Mouse (Mus musculus): ENCODE measurements at regions not wholly inside any gene's neighbourhood (a gene's known extent, or its start where the extent isn't known, plus 50 kb on each side); places are given as distances from the start of the nearest gene placed in this dataset.

DNA sequence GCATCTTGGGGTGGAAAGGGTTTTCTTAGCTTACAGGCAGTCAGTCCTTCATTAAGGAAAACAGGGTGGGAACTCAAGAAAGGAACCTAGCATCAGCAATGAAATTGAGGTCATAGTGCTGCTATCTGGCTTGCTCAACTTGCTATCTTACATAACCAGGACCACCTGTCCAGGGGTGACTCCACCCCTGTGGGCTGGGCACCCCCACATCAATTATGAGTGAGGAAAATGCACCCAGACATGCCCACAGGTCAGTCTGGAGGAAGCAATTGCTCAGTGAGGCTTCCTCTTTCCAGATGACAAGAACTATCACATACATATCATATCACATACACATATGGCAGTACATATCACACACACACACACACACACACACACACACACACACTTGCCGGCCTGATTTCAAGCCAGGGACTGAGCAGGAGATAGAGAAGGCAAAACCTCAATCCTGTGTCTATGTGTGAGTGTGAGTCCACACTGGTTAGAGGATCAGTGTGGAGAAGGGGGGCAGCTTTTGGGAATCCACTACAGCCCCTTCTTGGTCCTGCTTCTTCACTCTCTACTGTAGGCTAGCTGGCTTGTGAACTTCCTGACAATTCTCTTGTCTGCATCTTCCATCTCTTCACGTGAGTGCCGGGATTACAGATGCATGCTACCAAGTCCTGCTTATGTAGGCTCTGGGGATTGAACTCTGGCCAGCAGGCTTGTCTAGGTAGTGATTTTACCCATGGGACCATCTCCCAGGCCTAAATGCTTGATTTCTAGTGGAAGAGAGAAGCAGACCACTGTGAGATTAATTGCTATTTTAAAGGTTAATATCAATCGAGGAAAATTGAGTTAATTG is 96.4 kb upstream of the Pgrmc2 start:
- H3K4me2 ChIP-seq, result no peak overlapping the region
- peaks cover 16% of the 10 kb centered on the region for H3K4me1 ChIP-seq
- no peak overlapping the region for H3K4me3 ChIP-seq (replicated peaks)
- no peak overlapping the region for H3K9ac ChIP-seq
- H3K27me3 ChIP-seq, result no peaks in the 10 kb centered on the region
- no peak overlapping the region for H3K27ac ChIP-seq
- no peak for ATAC-seq (replicated peaks; ENCODE audit: low FRiP score)
- 85% methylated on average over 4 of the region's 4 CpGs for WGBS
- H3K9me3 ChIP-seq (replicated peaks), result no peaks in the 10 kb centered on the region
- no peaks in the 10 kb centered on the region for H3K36me3 ChIP-seq

DNA sequence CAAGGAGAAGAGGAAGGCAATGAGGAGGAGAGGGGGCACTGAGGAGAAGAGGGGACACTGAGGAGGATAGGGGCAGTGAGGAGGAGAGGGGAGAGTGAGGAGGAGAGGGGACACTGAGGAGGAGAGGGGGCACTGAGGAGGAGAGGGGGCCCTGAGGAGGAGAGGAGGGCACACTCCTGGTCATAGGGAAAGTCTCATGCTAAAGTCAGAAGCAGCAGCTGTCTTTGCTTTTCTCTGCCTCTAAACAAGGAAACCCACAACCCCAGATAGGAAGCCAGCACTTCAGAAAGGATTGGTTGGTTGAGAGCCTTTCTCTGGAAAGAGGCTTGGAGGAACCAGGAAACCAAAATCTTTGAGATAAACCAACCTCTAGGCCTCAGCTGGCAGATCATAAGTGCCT is 94.3 kb upstream of the Pgrmc2 start:
- Histone ChIP-seq H3K4me2 (no peak overlapping the region), H3K4me1 (peaks cover 8% of the 10 kb centered on the region; the same call in 1 of the 2 replicates), H3K9me3 (replicated peaks) (no peaks in the 10 kb centered on the region), H3K36me3 (no peaks in the 10 kb centered on the region), H3K27ac (no peak overlapping the region), H3K27me3 (no peaks in the 10 kb centered on the region), H3K9ac (no peak overlapping the region), H3K4me3 (replicated peaks) (no peak overlapping the region)
- ATAC-seq (replicated peaks; ENCODE audit: low FRiP score), result no peak

DNA sequence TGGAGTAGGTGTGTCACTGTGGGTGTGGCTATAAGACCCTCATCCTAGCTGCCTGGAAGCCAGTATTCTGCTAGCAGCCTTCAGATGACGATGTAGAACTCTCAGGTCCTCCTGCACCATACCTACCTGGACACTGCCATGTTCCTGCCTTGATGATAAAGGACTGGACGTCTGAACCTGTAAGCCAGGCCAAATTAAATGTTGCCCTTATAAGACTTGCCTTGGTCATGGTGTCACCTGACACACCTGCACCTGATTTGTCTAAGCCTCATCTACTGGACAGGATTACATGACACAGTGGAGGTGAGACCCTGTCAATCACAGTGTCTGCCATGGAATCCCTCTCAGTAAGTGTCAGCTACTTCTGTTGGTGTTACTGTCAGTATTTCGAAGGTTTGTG is 92.5 kb upstream of the Pgrmc2 start:
- Histone ChIP-seq H3K36me3 (no peaks in the 10 kb centered on the region), H3K27me3 (no peaks in the 10 kb centered on the region), H3K4me2 (no peak overlapping the region), H3K9ac (no peak overlapping the region), H3K4me3 (replicated peaks) (no peak overlapping the region), H3K4me1 (peaks cover 6% of the 10 kb centered on the region; the same call in 1 of the 2 replicates), H3K27ac (no peak overlapping the region), H3K9me3 (replicated peaks) (no peaks in the 10 kb centered on the region)
- WGBS, result 83% methylated on average over 3 of the region's 3 CpGs
- no peak for ATAC-seq (replicated peaks; ENCODE audit: low FRiP score)

- peaks cover 6% of the 10 kb centered on the region; the same call in 1 of the 2 replicates for H3K4me1 ChIP-seq
- no peak overlapping the region for H3K9ac ChIP-seq
- no peaks in the 10 kb centered on the region for H3K9me3 ChIP-seq (replicated peaks)
- H3K4me2 ChIP-seq, result no peak overlapping the region
- 0 out of 2 replicates have a peak, but pooled peaks have one; percentile 23 for ATAC-seq (replicated peaks; ENCODE audit: low FRiP score)
- no peak overlapping the region for H3K27ac ChIP-seq
- H3K36me3 ChIP-seq, result no peaks in the 10 kb centered on the region
- no peaks in the 10 kb centered on the region for H3K27me3 ChIP-seq
- WGBS, result 30% methylated on average over 6 of the region's 6 CpGs
- H3K4me3 ChIP-seq (replicated peaks), result no peak overlapping the region
These were observed 90.7 kb upstream of the Pgrmc2 start for GRCm38 (mm10) chr3:41173561-41173960.

DNA sequence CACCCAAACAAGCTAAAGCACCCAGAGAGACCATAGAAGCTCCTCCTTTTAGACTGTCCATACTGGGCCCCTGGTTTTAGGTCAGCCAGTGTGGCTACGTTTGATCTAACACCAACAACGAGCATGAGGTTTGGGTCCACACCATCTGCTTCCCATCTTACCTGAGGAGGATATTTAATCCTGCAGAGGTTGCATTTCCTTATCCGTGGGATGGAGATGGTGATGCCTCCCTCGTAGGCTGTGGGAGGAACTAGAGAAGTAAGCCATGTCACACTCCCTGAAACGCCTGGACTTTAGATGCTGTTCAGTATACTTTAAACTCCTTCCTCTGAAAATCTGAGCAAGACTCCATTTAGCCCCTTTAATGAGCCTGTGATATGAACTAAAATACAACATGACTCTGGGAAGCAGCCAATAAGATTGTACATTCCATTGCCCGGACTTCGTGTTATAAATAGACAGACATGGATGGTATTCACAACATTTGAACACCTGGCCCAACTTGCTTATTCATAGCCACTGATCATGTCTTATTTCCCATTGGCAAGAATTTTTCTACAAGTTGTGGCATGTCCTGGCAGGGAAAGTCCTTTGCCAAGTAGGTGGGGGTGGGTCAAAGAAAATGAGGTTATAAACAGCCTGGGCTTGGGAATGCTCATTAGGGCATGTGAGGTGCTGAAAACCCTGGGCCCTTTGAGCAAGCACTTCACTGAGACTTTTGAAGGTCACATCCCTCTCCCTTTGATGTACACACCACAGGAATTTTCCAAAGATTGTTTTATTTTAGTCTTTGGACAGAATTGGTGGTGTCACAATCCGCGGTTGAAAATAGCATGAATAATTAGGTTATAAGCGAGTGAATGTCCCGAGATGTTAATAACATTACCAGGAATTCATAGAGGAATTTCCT is 89.7 kb upstream of the Pgrmc2 start:
- H3K27ac ChIP-seq, result no peak overlapping the region
- 0 out of 2 replicates have a peak, but pooled peaks have one; percentile 9 for ATAC-seq (replicated peaks; ENCODE audit: low FRiP score)

GRCm38 (mm10) chr3:41171772-41172171 is 88.9 kb upstream of the Pgrmc2 start:
- Histone ChIP-seq H3K4me3 (replicated peaks) (no peak overlapping the region), H3K4me1 (peaks cover 6% of the 10 kb centered on the region; the same call in 1 of the 2 replicates), H3K9me3 (replicated peaks) (no peaks in the 10 kb centered on the region), H3K36me3 (no peaks in the 10 kb centered on the region), H3K27ac (no peak overlapping the region), H3K27me3 (no peaks in the 10 kb centered on the region), H3K9ac (no peak overlapping the region), H3K4me2 (no peak overlapping the region)
- ATAC-seq (replicated peaks; ENCODE audit: low FRiP score), result no peak
- 91% methylated on average over 4 of the region's 4 CpGs for WGBS

More for the DNA sequence above, 89.7 kb upstream of the Pgrmc2 start:
- 51% methylated on average over 11 of the region's 11 CpGs for WGBS
- no peak overlapping the region for H3K4me2 ChIP-seq
- no peak overlapping the region for H3K4me3 ChIP-seq (replicated peaks)
- no peaks in the 10 kb centered on the region for H3K36me3 ChIP-seq
- no peak overlapping the region for H3K9ac ChIP-seq
- no peaks in the 10 kb centered on the region for H3K9me3 ChIP-seq (replicated peaks)
- peaks cover 6% of the 10 kb centered on the region; the same call in 1 of the 2 replicates for H3K4me1 ChIP-seq
- no peaks in the 10 kb centered on the region for H3K27me3 ChIP-seq

DNA sequence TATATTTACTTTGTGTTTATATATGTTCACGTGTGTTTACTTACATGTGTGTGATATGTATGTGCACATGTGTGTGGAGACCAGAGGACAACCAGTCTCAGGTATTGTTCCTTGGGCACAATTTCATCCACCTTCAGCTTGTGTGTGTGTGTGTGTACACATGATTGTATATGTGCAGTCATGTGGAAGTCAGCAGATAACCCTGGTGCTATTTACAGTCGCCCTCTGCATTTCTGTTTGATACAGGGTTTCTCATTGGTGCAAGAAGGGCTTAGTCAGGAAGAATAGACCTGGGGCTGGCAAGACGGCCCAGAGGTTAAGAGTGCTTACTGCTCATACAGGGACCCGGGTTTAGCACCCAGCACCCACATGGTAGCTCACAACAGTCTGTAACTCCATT is 88.5 kb upstream of the Pgrmc2 start:
- Histone ChIP-seq H3K27me3 (no peaks in the 10 kb centered on the region), H3K27ac (no peak overlapping the region), H3K9me3 (replicated peaks) (no peaks in the 10 kb centered on the region), H3K4me1 (peaks cover 6% of the 10 kb centered on the region; the same call in 1 of the 2 replicates), H3K36me3 (no peaks in the 10 kb centered on the region), H3K4me2 (no peak overlapping the region), H3K4me3 (replicated peaks) (no peak overlapping the region), H3K9ac (no peak overlapping the region)
- ATAC-seq (replicated peaks; ENCODE audit: low FRiP score), result no peak
- WGBS, result 85% methylated on average over 4 of the region's 4 CpGs

DNA sequence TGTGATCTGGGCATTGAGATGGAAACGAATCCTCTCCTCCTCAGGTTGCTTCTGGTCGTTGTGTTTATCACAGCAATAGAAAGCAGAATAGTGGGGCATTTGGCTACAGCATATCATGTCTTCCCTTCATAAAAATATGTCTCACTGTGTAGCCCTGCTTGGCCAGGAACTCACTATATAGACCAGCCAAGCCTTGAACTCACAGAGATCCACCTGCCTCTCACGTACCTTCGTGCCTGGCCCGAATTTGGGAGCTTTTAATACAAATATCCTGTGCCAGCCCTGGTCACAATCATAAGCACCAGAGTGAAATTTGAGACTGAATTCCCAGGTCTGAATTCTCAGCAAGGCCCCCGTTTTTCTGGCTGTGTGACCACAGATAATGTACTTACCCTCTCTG is 87.7 kb upstream of the Pgrmc2 start:
- Histone ChIP-seq H3K4me2 (no peak overlapping the region), H3K27me3 (no peaks in the 10 kb centered on the region), H3K27ac (no peak overlapping the region), H3K9me3 (replicated peaks) (no peaks in the 10 kb centered on the region), H3K36me3 (no peaks in the 10 kb centered on the region), H3K4me1 (peaks cover 6% of the 10 kb centered on the region; the same call in 1 of the 2 replicates), H3K9ac (no peak overlapping the region), H3K4me3 (replicated peaks) (no peak overlapping the region)
- ATAC-seq (replicated peaks; ENCODE audit: low FRiP score), result no peak
- 66% methylated on average over 6 of the region's 6 CpGs for WGBS

GRCm38 (mm10) chr3:41169430-41169829 is 86.6 kb upstream of the Pgrmc2 start:
- H3K4me2 ChIP-seq, result no peak overlapping the region
- H3K27me3 ChIP-seq, result no peaks in the 10 kb centered on the region
- WGBS, result 83% methylated on average over 10 of the region's 10 CpGs
- no peak overlapping the region for H3K4me3 ChIP-seq (replicated peaks)
- H3K9me3 ChIP-seq (replicated peaks), result no peaks in the 10 kb centered on the region
- no peaks in the 10 kb centered on the region for H3K36me3 ChIP-seq
- H3K27ac ChIP-seq, result no peak overlapping the region
- no peak overlapping the region for H3K9ac ChIP-seq
- H3K4me1 ChIP-seq, result peaks cover 6% of the 10 kb centered on the region; the same call in 1 of the 2 replicates
- peak; percentile 44 for ATAC-seq (replicated peaks; ENCODE audit: low FRiP score)

DNA sequence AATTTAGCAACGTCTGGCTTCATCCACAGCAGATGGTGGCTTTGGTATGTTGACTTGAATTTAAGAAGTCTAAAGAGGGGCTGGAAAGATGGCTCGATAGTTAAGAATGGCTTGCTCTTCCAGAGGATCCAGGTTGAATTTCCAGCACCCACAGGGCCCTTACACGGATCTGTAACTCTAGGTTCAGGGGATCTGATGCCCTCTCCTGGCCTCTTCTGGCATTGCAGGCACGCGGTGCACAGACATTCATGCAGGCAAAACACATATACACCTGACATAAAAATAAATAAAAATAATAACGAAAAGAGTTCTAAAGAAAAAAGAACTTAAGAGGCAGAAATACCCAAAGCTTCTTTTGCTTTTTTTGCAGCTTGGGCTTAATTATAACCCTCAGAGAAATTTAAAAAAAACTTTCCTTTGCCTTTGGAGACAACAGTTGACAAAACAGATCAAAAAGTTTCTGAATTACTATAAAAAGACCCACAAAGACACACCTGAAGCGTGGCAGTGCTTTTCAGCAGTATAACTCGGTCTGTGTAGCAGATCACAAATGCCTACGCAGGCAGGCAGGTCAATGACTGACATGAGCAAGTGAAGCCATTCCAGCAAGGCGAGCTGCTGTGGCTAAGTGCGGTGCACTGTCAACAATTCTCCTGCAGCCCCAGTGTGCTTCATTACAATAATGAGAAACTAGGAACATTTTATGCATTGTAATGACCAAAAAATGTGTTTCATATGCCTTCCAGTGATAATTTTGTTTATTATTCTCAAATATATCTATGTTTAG is 85.5 kb upstream of the Pgrmc2 start:
- peaks cover 6% of the 10 kb centered on the region; the same call in 1 of the 2 replicates for H3K4me1 ChIP-seq
- no peak overlapping the region for H3K4me3 ChIP-seq (replicated peaks)
- H3K36me3 ChIP-seq, result no peaks in the 10 kb centered on the region
- H3K4me2 ChIP-seq, result no peak overlapping the region
- no peak overlapping the region for H3K9ac ChIP-seq
- H3K27ac ChIP-seq, result no peak overlapping the region
- WGBS, result 90% methylated on average over 11 of the region's 11 CpGs
- no peaks in the 10 kb centered on the region for H3K9me3 ChIP-seq (replicated peaks)
- no peak for ATAC-seq (replicated peaks; ENCODE audit: low FRiP score)
- H3K27me3 ChIP-seq, result no peaks in the 10 kb centered on the region

GRCm38 (mm10) chr3:41167476-41167875 is 84.6 kb upstream of the Pgrmc2 start:
- H3K4me1 ChIP-seq, result no peaks in the 10 kb centered on the region
- WGBS, result 94% methylated on average over 3 of the region's 3 CpGs
- H3K9ac ChIP-seq, result no peak overlapping the region
- no peaks in the 10 kb centered on the region for H3K36me3 ChIP-seq
- H3K27me3 ChIP-seq, result no peaks in the 10 kb centered on the region
- H3K27ac ChIP-seq, result no peak overlapping the region
- no peaks in the 10 kb centered on the region for H3K9me3 ChIP-seq (replicated peaks)
- ATAC-seq (replicated peaks; ENCODE audit: low FRiP score), result no peak
- H3K4me3 ChIP-seq (replicated peaks), result no peak overlapping the region
- no peak overlapping the region for H3K4me2 ChIP-seq

All from kidney, embryonic 15.5 days (tissue).